Mouse (Mus musculus) liver, postnatal 0 days (tissue): Measurements from ENCODE around the gene Mif.

Experiments used
- CTCF ChIP-seq: sonication (generic); IDR thresholded peaks from 2 replicates; pipeline ENCODE4 v1.5.1; 2016; ENCODE audit warnings: antibody characterized with exemption, low read depth
- EP300 ChIP-seq: IDR thresholded peaks from 2 replicates; pipeline ENCODE4 v1.6.1; 2016; ENCODE audit warnings: antibody characterized with exemption, low read depth, mild to moderate bottlenecking

GRCm38 (mm10) chr10:75878836-75879235, 18.8 kb upstream of the Mif start:
- TF ChIP-seq CTCF (no peak), EP300 (no peak)
